Mouse (Mus musculus): ENCODE measurements at regions not wholly inside any gene's neighbourhood (a gene's known extent, or its start where the extent isn't known, plus 50 kb on each side); places are given as distances from the start of the nearest gene placed in this dataset.

GRCm38 (mm10) chr2:171514876-171515275 is 528.4 kb downstream of the Cbln4 start:
- Histone ChIP-seq H3K36me3 (no peaks in the 10 kb centered on the region), H3K4me3 (no peak overlapping the region), H3K27me3 (no peaks in the 10 kb centered on the region), H3K4me2 (no peak overlapping the region), H3K9me3 (no peaks in the 10 kb centered on the region), H3K9ac (no peak overlapping the region), H3K27ac (no peak overlapping the region), H3K4me1 (no peaks in the 10 kb centered on the region)
- 85% methylated on average over 5 of the region's 5 CpGs for WGBS
- no peak for ATAC-seq (ENCODE audit: borderline replicate concordance, extremely low read depth, low FRiP score, low TSS enrichment)

DNA sequence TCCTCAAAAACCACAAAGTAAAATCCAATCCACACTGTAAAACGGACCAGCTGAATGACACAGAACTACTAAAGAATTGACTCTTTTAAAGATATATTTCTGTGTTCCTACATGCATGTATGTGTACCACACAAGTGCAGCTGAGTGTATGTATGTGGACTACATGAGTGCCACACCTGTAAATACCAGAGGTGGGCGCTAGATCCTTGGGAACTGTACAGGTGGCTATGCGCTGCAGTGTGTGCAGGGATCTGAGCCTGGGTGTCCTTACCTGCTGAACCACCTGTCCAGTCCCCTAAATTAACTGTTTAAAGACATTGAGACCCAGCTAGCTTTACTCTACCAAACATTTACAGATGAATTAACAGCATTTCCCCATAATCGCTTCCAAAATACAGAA is 546.6 kb downstream of the Cbln4 start:
- Histone ChIP-seq H3K27ac (no peak overlapping the region), H3K4me3 (no peak overlapping the region)
- 69% methylated on average over 4 of the region's 4 CpGs for WGBS

DNA sequence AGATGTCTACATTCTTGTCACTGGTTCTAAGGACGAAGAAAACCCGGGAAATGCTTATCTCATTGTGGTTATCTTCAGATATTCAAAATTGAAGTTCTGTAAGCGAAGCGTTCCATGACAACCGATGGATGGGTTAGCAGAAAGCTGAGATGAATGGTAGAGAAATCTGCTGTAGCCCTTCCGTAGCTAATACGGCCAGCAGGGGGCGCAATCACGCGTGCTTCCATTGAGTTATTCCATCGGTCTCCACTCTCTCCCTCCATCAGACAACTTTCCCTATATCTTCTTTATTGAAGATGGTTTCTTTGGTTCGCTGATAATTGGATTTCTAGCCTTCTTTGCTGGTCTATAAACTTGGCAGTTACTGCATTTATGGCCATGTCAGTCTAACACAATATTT is 549.5 kb downstream of the Cbln4 start:
- Histone ChIP-seq H3K4me3 (no peak overlapping the region), H3K27me3 (0 out of 2 replicates have a peak, but pooled peaks cover 3% of the 10 kb centered on the region), H3K4me2 (no peak overlapping the region), H3K4me1 (0 out of 2 replicates have a peak, but pooled peaks cover 4% of the 10 kb centered on the region), H3K9ac (no peak overlapping the region), H3K27ac (no peak overlapping the region), H3K36me3 (no peaks in the 10 kb centered on the region), H3K9me3 (no peaks in the 10 kb centered on the region)
- whole genome bisulfite sequencing, result 29% methylated on average over 12 of the region's 12 CpGs
- no peak for ATAC-seq (ENCODE audit: borderline replicate concordance, extremely low read depth, low FRiP score, low TSS enrichment)

More for the DNA sequence above, 546.6 kb downstream of the Cbln4 start:
- Histone ChIP-seq H3K9ac (no peak overlapping the region), H3K9me3 (no peaks in the 10 kb centered on the region), H3K4me2 (no peak overlapping the region), H3K36me3 (no peaks in the 10 kb centered on the region), H3K4me1 (0 out of 2 replicates have a peak, but pooled peaks cover 4% of the 10 kb centered on the region), H3K27me3 (0 out of 2 replicates have a peak, but pooled peaks cover 3% of the 10 kb centered on the region)
- no peak for ATAC-seq (ENCODE audit: borderline replicate concordance, extremely low read depth, low FRiP score, low TSS enrichment)

- WGBS, result 48% methylated on average over 2 of the region's 2 CpGs
- Histone ChIP-seq H3K36me3 (no peaks in the 10 kb centered on the region), H3K4me3 (no peak overlapping the region), H3K4me2 (no peak overlapping the region), H3K9me3 (no peaks in the 10 kb centered on the region), H3K9ac (no peak overlapping the region), H3K27ac (no peak overlapping the region), H3K4me1 (no peaks in the 10 kb centered on the region), H3K27me3 (no peaks in the 10 kb centered on the region)
- no peak for ATAC-seq (ENCODE audit: borderline replicate concordance, extremely low read depth, low FRiP score, low TSS enrichment)
Observed at GRCm38 (mm10) chr2:171487284-171487683, 556.0 kb downstream of the Cbln4 start.

DNA sequence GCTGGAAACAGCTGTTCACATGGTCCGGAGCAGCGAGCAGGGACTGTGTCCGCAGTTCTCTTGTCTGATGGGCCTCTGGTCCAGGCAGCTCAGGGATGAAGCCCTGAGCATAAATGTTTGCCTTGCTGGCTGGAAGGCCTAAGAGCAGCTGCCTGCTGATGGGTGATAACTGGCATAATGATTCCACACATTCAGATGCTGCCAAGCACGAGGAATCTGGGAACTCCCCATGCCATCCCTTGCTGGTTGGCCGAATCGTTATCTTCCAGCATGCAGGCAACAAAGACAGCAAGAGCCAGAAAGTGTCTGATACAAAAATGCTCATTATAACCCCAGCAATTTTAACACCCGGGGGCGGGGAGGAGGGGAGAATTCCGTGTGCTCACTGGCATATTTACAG is 590.0 kb downstream of the Cbln4 start:
- no peaks in the 10 kb centered on the region for H3K9me3 ChIP-seq
- no peak overlapping the region for H3K27ac ChIP-seq
- H3K27me3 ChIP-seq, result no peaks in the 10 kb centered on the region
- H3K4me2 ChIP-seq, result no peak overlapping the region
- ATAC-seq (ENCODE audit: borderline replicate concordance, extremely low read depth, low FRiP score, low TSS enrichment), result no peak
- no peak overlapping the region for H3K9ac ChIP-seq
- WGBS, result 65% methylated on average over 9 of the region's 9 CpGs
- no peaks in the 10 kb centered on the region for H3K36me3 ChIP-seq
- H3K4me1 ChIP-seq, result no peaks in the 10 kb centered on the region
- no peak overlapping the region for H3K4me3 ChIP-seq

DNA sequence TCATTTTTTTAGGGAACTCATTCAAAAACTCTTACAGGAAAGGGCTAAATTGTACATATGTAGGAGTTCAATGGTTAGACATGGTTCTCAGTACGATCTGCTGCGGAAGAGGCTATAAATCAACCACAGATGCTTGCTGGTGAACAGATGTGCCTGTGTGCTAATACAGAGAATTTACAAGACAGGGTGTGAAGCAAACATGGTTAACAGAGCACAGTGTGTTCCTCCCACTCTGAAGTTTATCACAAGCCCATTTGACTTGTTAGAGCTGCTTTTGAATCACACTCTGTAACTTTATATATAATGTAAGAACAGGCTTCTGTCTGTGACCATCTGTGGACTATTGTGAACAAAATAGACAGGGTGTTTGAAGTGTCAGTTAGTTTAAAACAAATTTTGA is 637.2 kb downstream of the Cbln4 start:
- H3K27me3 ChIP-seq, result no peaks in the 10 kb centered on the region
- H3K4me2 ChIP-seq, result no peak overlapping the region
- no peaks in the 10 kb centered on the region for H3K9me3 ChIP-seq
- 45% methylated on average over 2 of the region's 2 CpGs for WGBS
- no peaks in the 10 kb centered on the region for H3K4me1 ChIP-seq
- H3K27ac ChIP-seq, result no peak overlapping the region
- no peak overlapping the region for H3K9ac ChIP-seq
- no peak for ATAC-seq (ENCODE audit: borderline replicate concordance, extremely low read depth, low FRiP score, low TSS enrichment)
- H3K4me3 ChIP-seq, result no peak overlapping the region
- H3K36me3 ChIP-seq, result no peaks in the 10 kb centered on the region

DNA sequence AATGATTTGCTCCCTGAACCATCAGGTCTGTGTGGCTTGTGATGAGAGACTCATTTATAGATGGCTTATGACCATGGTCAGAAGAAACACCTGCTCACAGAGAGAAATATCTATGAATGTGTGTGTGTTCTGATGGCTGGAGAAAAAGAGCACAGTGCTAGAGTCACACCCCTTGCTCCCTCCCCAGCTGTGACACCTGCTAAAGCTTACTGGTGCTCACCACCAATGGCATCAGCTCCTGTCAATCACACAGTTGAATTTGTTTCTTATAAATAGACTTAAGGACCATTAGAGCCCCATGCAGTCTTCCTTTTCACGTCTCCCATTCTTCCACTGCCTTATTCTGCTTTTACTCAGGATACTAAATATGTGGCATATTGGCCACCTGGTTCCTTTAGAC is 654.3 kb downstream of the Cbln4 start:
- no peak overlapping the region for H3K27ac ChIP-seq
- no peaks in the 10 kb centered on the region for H3K4me1 ChIP-seq
- no peak overlapping the region for H3K4me3 ChIP-seq
- no peak for ATAC-seq (ENCODE audit: borderline replicate concordance, extremely low read depth, low FRiP score, low TSS enrichment)
- H3K9ac ChIP-seq, result no peak overlapping the region
- H3K9me3 ChIP-seq, result no peaks in the 10 kb centered on the region
- no peaks in the 10 kb centered on the region for H3K36me3 ChIP-seq
- no peak overlapping the region for H3K4me2 ChIP-seq
- 45% methylated on average over 1 of the region's 1 CpGs for WGBS
- no peaks in the 10 kb centered on the region for H3K27me3 ChIP-seq

GRCm38 (mm10) chr2:171373457-171373856 is 641.9 kb downstream of the Dok5 start:
- Histone ChIP-seq H3K9ac (no peak overlapping the region), H3K4me3 (no peak overlapping the region), H3K4me1 (no peaks in the 10 kb centered on the region; the same call in 1 of the 2 replicates), H3K27me3 (no peaks in the 10 kb centered on the region), H3K36me3 (no peaks in the 10 kb centered on the region), H3K4me2 (no peak overlapping the region), H3K27ac (no peak overlapping the region), H3K9me3 (no peaks in the 10 kb centered on the region)
- ATAC-seq (ENCODE audit: borderline replicate concordance, extremely low read depth, low FRiP score, low TSS enrichment), result peak; percentile 62; the same call in 1 of the 2 replicates
- WGBS, result 37% methylated on average over 1 of the region's 1 CpGs

- Histone ChIP-seq H3K9ac (no peak overlapping the region), H3K27me3 (no peaks in the 10 kb centered on the region), H3K36me3 (no peaks in the 10 kb centered on the region), H3K4me1 (no peaks in the 10 kb centered on the region; the same call in 1 of the 2 replicates), H3K4me3 (no peak overlapping the region), H3K27ac (no peak overlapping the region), H3K9me3 (no peaks in the 10 kb centered on the region), H3K4me2 (no peak overlapping the region)
- no peak for ATAC-seq (ENCODE audit: borderline replicate concordance, extremely low read depth, low FRiP score, low TSS enrichment)
- WGBS, result 41% methylated on average over 7 of the region's 7 CpGs
Observed at GRCm38 (mm10) chr2:171373016-171373415, 641.4 kb downstream of the Dok5 start.

- H3K4me1 ChIP-seq, result no peaks in the 10 kb centered on the region; the same call in 1 of the 2 replicates
- H3K27me3 ChIP-seq, result no peaks in the 10 kb centered on the region
- no peak overlapping the region for H3K9ac ChIP-seq
- no peaks in the 10 kb centered on the region for H3K9me3 ChIP-seq
- whole genome bisulfite sequencing, result 19% methylated on average over 5 of the region's 5 CpGs
- H3K36me3 ChIP-seq, result no peaks in the 10 kb centered on the region
- peak; percentile 58; the same call in 1 of the 2 replicates for ATAC-seq (ENCODE audit: borderline replicate concordance, extremely low read depth, low FRiP score, low TSS enrichment)
- no peak overlapping the region for H3K27ac ChIP-seq
- H3K4me3 ChIP-seq, result no peak overlapping the region
- H3K4me2 ChIP-seq, result no peak overlapping the region
Observed at GRCm38 (mm10) chr2:171371751-171372150, 640.1 kb downstream of the Dok5 start.

DNA sequence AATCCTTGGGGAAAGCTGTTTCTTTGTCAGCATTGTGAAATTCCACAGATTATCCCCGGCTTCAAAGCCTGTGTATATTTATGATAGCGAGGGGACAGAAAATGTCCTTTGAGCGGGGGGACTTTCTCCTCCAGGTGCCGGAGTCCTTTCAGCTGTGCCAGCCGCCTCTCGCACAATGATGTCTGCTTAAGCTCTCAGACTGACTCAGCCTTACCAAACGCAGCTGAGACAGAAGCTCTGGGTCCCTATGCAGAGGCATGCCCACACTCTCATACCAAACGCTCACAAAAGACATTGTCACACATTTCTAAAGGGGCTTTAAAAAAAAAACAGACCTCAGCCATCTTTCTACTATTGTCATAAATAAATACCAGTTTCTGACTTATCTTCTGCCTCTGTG is 633.9 kb downstream of the Dok5 start:
- H3K9me3 ChIP-seq, result no peaks in the 10 kb centered on the region
- H3K9ac ChIP-seq, result no peak overlapping the region
- 35% methylated on average over 8 of the region's 8 CpGs for WGBS
- H3K4me2 ChIP-seq, result no peak overlapping the region
- ATAC-seq (ENCODE audit: borderline replicate concordance, extremely low read depth, low FRiP score, low TSS enrichment), result no peak
- H3K36me3 ChIP-seq, result no peaks in the 10 kb centered on the region
- no peaks in the 10 kb centered on the region for H3K27me3 ChIP-seq
- no peak overlapping the region for H3K27ac ChIP-seq
- no peak overlapping the region for H3K4me3 ChIP-seq
- H3K4me1 ChIP-seq, result no peaks in the 10 kb centered on the region

DNA sequence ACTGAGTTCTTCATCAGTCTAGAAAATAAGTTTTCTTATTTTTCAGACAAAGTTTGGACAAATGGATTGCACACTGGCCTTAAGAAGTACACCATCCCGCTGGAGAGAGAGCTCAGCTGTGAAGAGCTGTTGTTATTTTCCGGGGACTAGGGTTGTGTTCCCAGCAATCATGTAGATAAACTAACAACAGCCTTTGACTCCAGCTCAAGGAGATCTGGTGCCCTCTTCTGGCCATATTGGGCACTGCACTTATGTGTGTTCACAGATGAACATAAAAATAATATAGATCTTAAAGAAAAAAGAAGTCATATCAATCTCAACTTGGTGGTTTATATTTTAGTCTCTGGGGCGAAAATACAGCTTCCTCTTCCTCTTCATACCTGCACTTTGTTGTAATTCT is 633.0 kb downstream of the Dok5 start:
- Histone ChIP-seq H3K27me3 (no peaks in the 10 kb centered on the region), H3K4me1 (no peaks in the 10 kb centered on the region), H3K27ac (no peak overlapping the region), H3K9me3 (no peaks in the 10 kb centered on the region), H3K4me2 (no peak overlapping the region), H3K36me3 (no peaks in the 10 kb centered on the region), H3K4me3 (no peak overlapping the region), H3K9ac (no peak overlapping the region)
- ATAC-seq (ENCODE audit: borderline replicate concordance, extremely low read depth, low FRiP score, low TSS enrichment), result no peak
- WGBS, result 84% methylated on average over 3 of the region's 3 CpGs

GRCm38 (mm10) chr2:171363381-171363780 is 631.8 kb downstream of the Dok5 start:
- no peak overlapping the region for H3K4me2 ChIP-seq
- no peak for ATAC-seq (ENCODE audit: borderline replicate concordance, extremely low read depth, low FRiP score, low TSS enrichment)
- H3K9ac ChIP-seq, result no peak overlapping the region
- no peaks in the 10 kb centered on the region for H3K27me3 ChIP-seq
- 78% methylated on average over 3 of the region's 3 CpGs for WGBS
- no peak overlapping the region for H3K4me3 ChIP-seq
- H3K9me3 ChIP-seq, result no peaks in the 10 kb centered on the region
- H3K27ac ChIP-seq, result no peak overlapping the region
- no peaks in the 10 kb centered on the region for H3K36me3 ChIP-seq
- no peaks in the 10 kb centered on the region for H3K4me1 ChIP-seq
